19 mouse cellular contexts compared by ENCODE assay signal in genomic region chr4:107285446-107286200, GRCm38 (mm10). TPM values are rescaled to one million over a fixed set of nuclear protein-coding genes. Genes with fewer than 3 reads are reported as not detected.
DNase-seq lines count a peak whose midpoint lies in the region; ATAC-seq and TF ChIP-seq lines count a peak whose summit lies in the region.
"Had no signal": no experiment of that assay in that cellular context is flagged by ENCODE, and none has a peak within 500 bp of the region (broad histone marks: within the 10 kb centered on the region; RNA-seq: fewer than 3 reads in every experiment).

No protein-coding gene starts in this region.

- ATAC-seq in liver, postnatal 0 days: 0 out of 2 replicates have a peak, but pooled peaks have one; percentile 31
- ATAC-seq in liver, embryonic 11.5 days (replicated peaks; ENCODE audit: low FRiP score): no peak
- peak; percentile 49; the same call in 1 of the 2 replicates for ATAC-seq in neutrophil, adult 5-6 weeks (ENCODE audit: extremely low read depth, insufficient number of reproducible peaks, low FRiP score, poor library complexity, severe bottlenecking)
- ATAC-seq: forebrain, embryonic 14.5 days had no signal

- no peak overlapping the region for H3K4me3 ChIP-seq in liver, postnatal 0 days (ENCODE audit: low read depth, low read length)
- H3K4me3 ChIP-seq in liver, embryonic 11.5 days (ENCODE audit: low read depth, low read length): no peak overlapping the region
- no peak overlapping the region for H3K4me3 ChIP-seq in MEL (ENCODE audit: control insufficient read depth in 1 of 2, insufficient read depth in 1 of 2, low read depth in 2 of 2, low read length in 2 of 2)
- H3K4me3 ChIP-seq: embryonic facial prominence, embryonic 15.5 days; hindbrain, embryonic 15.5 days; liver, embryonic 13.5 days had no signal

- H3K27ac ChIP-seq in liver, postnatal 0 days (ENCODE audit: low read depth): no peak overlapping the region
- H3K27ac ChIP-seq in liver, embryonic 11.5 days (ENCODE audit: low read depth, low read length): no peak overlapping the region
- H3K27ac ChIP-seq in MEL (ENCODE audit: control insufficient read depth, low read depth, low read length): no peak overlapping the region
- H3K27ac ChIP-seq: embryonic facial prominence, embryonic 15.5 days; hindbrain, embryonic 15.5 days; liver, embryonic 13.5 days had no signal

- H3K36me3 ChIP-seq in liver, postnatal 0 days (replicated peaks; ENCODE audit: insufficient read depth, low read length): no peaks in the 10 kb centered on the region
- H3K36me3 ChIP-seq in liver, embryonic 11.5 days (ENCODE audit: control insufficient read depth, insufficient read depth, low read length): no peaks in the 10 kb centered on the region
- peaks cover 0 to 3% of the 10 kb centered on the region in 2 experiments; a peak in 2 of 4 replicates for H3K36me3 ChIP-seq in MEL (ENCODE audit: control insufficient read depth in 1 of 2, insufficient read depth in 2 of 2, low read length in 2 of 2)
- H3K36me3 ChIP-seq: liver, embryonic 13.5 days had no signal

- WGBS in liver, postnatal 0 days (ENCODE audit: insufficient replicate concordance): 67% methylated on average over 3 of the region's 3 CpGs
- WGBS in liver, embryonic 11.5 days: 72% methylated on average over 3 of the region's 3 CpGs

- H3K9me3 ChIP-seq in liver, postnatal 0 days (ENCODE audit: low read length): no peaks in the 10 kb centered on the region
- H3K9me3 ChIP-seq in liver, embryonic 11.5 days (ENCODE audit: control insufficient read depth, low read length): no peaks in the 10 kb centered on the region
- H3K9me3 ChIP-seq in MEL (replicated peaks; ENCODE audit: insufficient read depth, low read length): no peaks in the 10 kb centered on the region
- H3K9me3 ChIP-seq: embryonic facial prominence, embryonic 15.5 days; hindbrain, embryonic 15.5 days; liver, embryonic 13.5 days had no signal

- TF ChIP-seq CTCF in liver, postnatal 0 days (IDR thresholded peaks at IDR 0.05; ENCODE audit: low read depth): no peak
- no peak for TF ChIP-seq CTCF in MEL (IDR thresholded peaks at IDR 0.05 in 2 of 3, conservative IDR thresholded peaks at IDR 0.05 in 1 of 3; ENCODE audit: control insufficient read depth in 1 of 3, insufficient read depth in 1 of 3, low read depth in 2 of 3, low read length in 3 of 3, poor library complexity in 1 of 3, severe bottlenecking in 1 of 3)

- no peaks in the 10 kb centered on the region for H3K4me1 ChIP-seq in liver, postnatal 0 days (ENCODE audit: insufficient read depth)
- H3K4me1 ChIP-seq in liver, embryonic 11.5 days (replicated peaks; ENCODE audit: control insufficient read depth, insufficient read depth, low read length): no peaks in the 10 kb centered on the region
- H3K4me1 ChIP-seq in MEL (ENCODE audit: control insufficient read depth in 1 of 2, insufficient read depth in 2 of 2, low read length in 2 of 2): peaks cover 0 to 7% of the 10 kb centered on the region in 2 experiments; a peak in 2 of 4 replicates
- H3K4me1 ChIP-seq: embryonic facial prominence, embryonic 15.5 days; hindbrain, embryonic 15.5 days; liver, embryonic 13.5 days had no signal

- TF ChIP-seq RAD21 in MEL (IDR thresholded peaks at IDR 0.05; ENCODE audit: low read depth, low read length): no peak

- H3K79me2 ChIP-seq in MEL (ENCODE audit: control insufficient read depth, insufficient read depth, low read length, poor library complexity): no peaks in the 10 kb centered on the region

- TF ChIP-seq POLR2A in MEL (IDR thresholded peaks at IDR 0.05; ENCODE audit: control insufficient read depth in 1 of 2, insufficient read depth in 1 of 2, low read depth in 1 of 2, low read length in 2 of 2, poor library complexity in 1 of 2): no peak

- no peak for TF ChIP-seq EP300 in liver, postnatal 0 days (IDR thresholded peaks at IDR 0.05; ENCODE audit: low read depth)
- no peak for TF ChIP-seq EP300 in MEL (IDR thresholded peaks at IDR 0.05; ENCODE audit: low read depth in 1 of 2, low read length in 2 of 2)

- DNase-seq in liver, postnatal 0 days: no peak
- DNase-seq in liver, embryonic 11.5 days (ENCODE audit: low spot score): no peak
- peak; percentile 39 for DNase-seq in MEL (ENCODE audit: low read depth, low spot score)
- DNase-seq in fibroblast of lung, adult 2 months (ENCODE audit: low read depth): peak; percentile 55
- no peak for DNase-seq in adrenal gland, postnatal 4 days (ENCODE audit: low spot score in 2 of 2)
- no peak for DNase-seq in cerebellum, postnatal 10 days
- DNase-seq in right cerebral cortex, postnatal 14 days: no peak
- DNase-seq: adrenal gland, postnatal 14 days; cerebellum, adult 11 months; gastrocnemius, postnatal 10 days; liver, embryonic 13.5 days; thymus, postnatal 25 days had no signal

- no peaks in the 10 kb centered on the region for H3K27me3 ChIP-seq in liver, postnatal 0 days (ENCODE audit: insufficient read depth, low read length)
- H3K27me3 ChIP-seq in liver, embryonic 11.5 days (replicated peaks; ENCODE audit: control insufficient read depth, insufficient read depth, low read length): no peaks in the 10 kb centered on the region
- H3K27me3 ChIP-seq in MEL (ENCODE audit: control insufficient read depth in 1 of 2, insufficient read depth in 2 of 2, low read length in 2 of 2): no peaks in the 10 kb centered on the region
- H3K27me3 ChIP-seq: embryonic facial prominence, embryonic 15.5 days; hindbrain, embryonic 15.5 days had no signal

- H3K9ac ChIP-seq in liver, postnatal 0 days (replicated peaks): no peak overlapping the region
- no peak overlapping the region for H3K9ac ChIP-seq in liver, embryonic 11.5 days (ENCODE audit: low read depth, low read length)
- no peak overlapping the region for H3K9ac ChIP-seq in MEL (ENCODE audit: control insufficient read depth, low read depth, low read length, poor library complexity, severe bottlenecking)
- H3K9ac ChIP-seq: embryonic facial prominence, embryonic 15.5 days; hindbrain, embryonic 15.5 days; liver, embryonic 13.5 days had no signal

- no peak overlapping the region for H3K4me2 ChIP-seq in liver, postnatal 0 days (ENCODE audit: low read depth, low read length)
- H3K4me2 ChIP-seq in liver, embryonic 11.5 days: no peak overlapping the region
- H3K4me2 ChIP-seq: embryonic facial prominence, embryonic 15.5 days; hindbrain, embryonic 15.5 days; liver, embryonic 13.5 days had no signal

TF ChIP-seq in MEL, 35 proteins besides CTCF, POLR2A, EP300 and RAD21:
- peak; percentile 73 for TF ChIP-seq ZNF384 (IDR thresholded peaks at IDR 0.05; ENCODE audit: low read depth, low read length)
- no peak for TF ChIP-seq ZC3H11A (IDR thresholded peaks at IDR 0.05; ENCODE audit: low read depth, low read length)

RNA-seq across cellular contexts. Expression of gene Dio1, which starts 21.3 kb away (rescaled TPM):
- polyA plus RNA-seq in liver, postnatal 0 days (2015; fragmentation: Nextera tagmentation; extraction: Ambion mirVana): 6.0 and 10.3 TPM in 2 replicates
- polyA plus RNA-seq in liver, embryonic 11.5 days (2014; fragmentation: Nextera tagmentation; extraction: Ambion mirVana): 0.12 TPM in 1 of 2 replicates, not detected in the other
- not detected in 2 replicates for total RNA-seq in MEL (2012; rRNA removed)
- polyA plus RNA-seq in MEL (2012; ENCODE audit: insufficient read depth in 1 of 2, insufficient read length in 2 of 2, low read depth in 1 of 2, low replicate concordance in 2 of 2, missing spikeins in 1 of 2): under 1 TPM in 1 of 2 experiments, not detected in 1; 0.13 TPM
- total RNA-seq in neutrophil, adult 5-6 weeks (2017): not detected in 2 replicates
- 1 to 10 TPM; 1.3 to 2.6 TPM for total RNA-seq in adrenal gland, postnatal 4 days (2021)
- total RNA-seq: left cerebral cortex, postnatal 14 days; megakaryocyte-erythroid progenitor cell, adult 5-6 weeks had no signal
- polyA plus RNA-seq: forebrain, embryonic 14.5 days; heart, postnatal 0 days; hindbrain, embryonic 15.5 days; liver, embryonic 13.5 days had no signal

RNA-seq across cellular contexts. Expression of gene Yipf1, which starts 28.5 kb away (rescaled TPM):
- 35.8 and 35.9 TPM in 2 replicates for polyA plus RNA-seq in liver, postnatal 0 days (2015; fragmentation: Nextera tagmentation; extraction: Ambion mirVana)
- polyA plus RNA-seq in liver, embryonic 11.5 days (2014; fragmentation: Nextera tagmentation; extraction: Ambion mirVana): 39.0 and 45.5 TPM in 2 replicates
- 37.5 and 40.6 TPM in 2 replicates for total RNA-seq in MEL (2012; rRNA removed)
- 100 to 1,000 TPM in 1 of 2 experiments, 10 to 100 TPM in 1; 43.5 to 549 TPM for polyA plus RNA-seq in MEL (2012; ENCODE audit: insufficient read depth in 1 of 2, insufficient read length in 2 of 2, low read depth in 1 of 2, low replicate concordance in 2 of 2, missing spikeins in 1 of 2)
- total RNA-seq in neutrophil, adult 5-6 weeks (2017): 49.5 and 59.7 TPM in 2 replicates
- total RNA-seq in adrenal gland, postnatal 4 days (2021): 10 to 100 TPM; 71.9 to 83.1 TPM

RNA-seq across cellular contexts. Expression of gene Hspb11, which starts 32.2 kb away (rescaled TPM):
- polyA plus RNA-seq in liver, postnatal 0 days (2015; fragmentation: Nextera tagmentation; extraction: Ambion mirVana): 17.4 and 18.1 TPM in 2 replicates
- 14.8 and 16.0 TPM in 2 replicates for polyA plus RNA-seq in liver, embryonic 11.5 days (2014; fragmentation: Nextera tagmentation; extraction: Ambion mirVana)
- total RNA-seq in MEL (2012; rRNA removed): 11.2 and 12.4 TPM in 2 replicates
- polyA plus RNA-seq in MEL (2012; ENCODE audit: insufficient read depth in 1 of 2, insufficient read length in 2 of 2, low read depth in 1 of 2, low replicate concordance in 2 of 2, missing spikeins in 1 of 2): 10 to 100 TPM in 1 of 2 experiments, not detected in 1; 16.8 TPM
- 5.5 and 11.1 TPM in 2 replicates for total RNA-seq in neutrophil, adult 5-6 weeks (2017)
- 10 to 100 TPM; 22.9 to 26.3 TPM for total RNA-seq in adrenal gland, postnatal 4 days (2021)

RNA-seq across cellular contexts. Expression of gene Lrrc42, which starts 32.3 kb away (rescaled TPM):
- 15.0 and 15.9 TPM in 2 replicates for polyA plus RNA-seq in liver, postnatal 0 days (2015; fragmentation: Nextera tagmentation; extraction: Ambion mirVana)
- 40.7 and 41.1 TPM in 2 replicates for polyA plus RNA-seq in liver, embryonic 11.5 days (2014; fragmentation: Nextera tagmentation; extraction: Ambion mirVana)
- total RNA-seq in MEL (2012; rRNA removed): 8.6 and 9.3 TPM in 2 replicates
- polyA plus RNA-seq in MEL (2012; ENCODE audit: insufficient read depth in 1 of 2, insufficient read length in 2 of 2, low read depth in 1 of 2, low replicate concordance in 2 of 2, missing spikeins in 1 of 2): 10 to 100 TPM in 1 of 2 experiments, not detected in 1; 48.9 TPM
- total RNA-seq in neutrophil, adult 5-6 weeks (2017): 6.1 and 7.9 TPM in 2 replicates
- total RNA-seq in adrenal gland, postnatal 4 days (2021): 10 to 100 TPM; 40.1 to 45.2 TPM

Comparison
In these comparisons a context has a peak if more than half of its experiments do, and no peak if none do; other contexts are left out.
1. DNase-seq: peak in MEL (single experiment) and fibroblast of lung, adult 2 months (single experiment); none in liver, postnatal 0 days (single experiment), liver, embryonic 11.5 days (single experiment), adrenal gland, postnatal 4 days (0 of 2), cerebellum, postnatal 10 days (0 of 2) and right cerebral cortex, postnatal 14 days (single experiment).